Mouse (Mus musculus): ENCODE measurements around the gene Gls. TPM values are rescaled to one million over a fixed set of nuclear protein-coding genes. Genes with fewer than 3 reads are reported as not detected.

The Gls gene
- polyA plus RNA-seq, 1 experiment from 2014 or later: 45.6 TPM

Other genes starting within 250 kb of the Gls start
- gene Stat4, start 246.1 kb downstream of the Gls start, polyA plus RNA-seq (2014; fragmentation: Nextera tagmentation; extraction: Ambion mirVana): 1.3 and 2.4 TPM in 2 replicates
- gene Stat1, start 113.8 kb downstream of the Gls start, polyA plus RNA-seq (2014; fragmentation: Nextera tagmentation; extraction: Ambion mirVana): 31.7 and 38.0 TPM in 2 replicates

Data from heart, embryonic 14.5 days (tissue).